Mouse (Mus musculus) intestine, postnatal 0 days (tissue): ENCODE measurements around the gene Elmo1. TPM values are rescaled to one million over a fixed set of nuclear protein-coding genes. Genes with fewer than 3 reads are reported as not detected.

Source experiments
- ATAC-seq: fragments of 200-750 bp; cut with Nextera tagmentation; 2 replicates; pipeline ENCODE4 v1.8.0; 2017; ENCODE audit warnings: mild to moderate bottlenecking, moderate TSS enrichment, moderate library complexity
- H3K27ac ChIP-seq: fragments of 300-500 bp; sonication (generic); 2 replicates; pipeline ENCODE4 v1.5.1; 2014; ENCODE audit warnings: mild to moderate bottlenecking, low read depth, low read length, moderate library complexity
- H3K27me3 ChIP-seq: fragments of 300-500 bp; sonication (generic); replicated peaks from 2 replicates; pipeline ENCODE4 v1.6.1; 2014; ENCODE audit warnings: low read length, mixed read lengths; ENCODE audit not compliant: control insufficient read depth, insufficient read depth
- H3K36me3 ChIP-seq: fragments of 300-500 bp; sonication (generic); 2 replicates; pipeline ENCODE4 v1.6.1; 2014; ENCODE audit warnings: mild to moderate bottlenecking, moderate library complexity; ENCODE audit not compliant: control insufficient read depth, insufficient read depth
- H3K4me1 ChIP-seq: fragments of 300-500 bp; sonication (generic); replicated peaks from 2 replicates; pipeline ENCODE4 v1.6.1; 2014; ENCODE audit warnings: antibody characterized with exemption, low read length, mixed read lengths; ENCODE audit not compliant: control insufficient read depth, insufficient read depth
- H3K4me2 ChIP-seq: fragments of 300-500 bp; sonication (generic); replicated peaks from 2 replicates; pipeline ENCODE4 v1.6.1; 2014; ENCODE audit warnings: low read depth, mild to moderate bottlenecking, moderate library complexity
- H3K4me3 ChIP-seq: fragments of 300-500 bp; sonication (generic); 2 replicates; pipeline ENCODE4 v1.5.1; 2014; ENCODE audit warnings: low read depth, low read length
- H3K9ac ChIP-seq: fragments of 300-500 bp; sonication (generic); 2 replicates; pipeline ENCODE4 v1.6.1; 2014; ENCODE audit warnings: mild to moderate bottlenecking, low read depth, low read length
- H3K9me3 ChIP-seq: fragments of 300-500 bp; sonication (generic); 2 replicates; pipeline ENCODE4 v1.6.1; 2016; ENCODE audit warnings: mixed run types; ENCODE audit not compliant: control insufficient read depth
- CTCF ChIP-seq: sonication (generic); IDR thresholded peaks from 2 replicates; pipeline ENCODE4 v1.5.1; 2016; ENCODE audit warnings: low read depth, mild to moderate bottlenecking, control low read depth, antibody characterized with exemption, moderate library complexity
- WGBS: fragments of 180-500 bp; shearing (Covaris S2); extraction: QIAGEN DNeasy Blood & Tissue Kit; methylation state at CpG from one replicate; pipeline ENCODE4 v1.1.7; 2014; 5-methylcytosine and 5-hydroxymethylcytosine counted together
- polyA plus RNA-seq: library from polyadenylated mRNA; unstranded; fragments of >200 nt; fragmentation: Nextera tagmentation; extraction: Ambion mirVana; gene quantifications from 2 replicates; pipeline ENCODE4 v1.2.1, GENCODE M21; 2015

Elmo1 gene
- polyA plus RNA-seq, 1 experiment from 2014 or later, result 8.2 TPM

DNA sequence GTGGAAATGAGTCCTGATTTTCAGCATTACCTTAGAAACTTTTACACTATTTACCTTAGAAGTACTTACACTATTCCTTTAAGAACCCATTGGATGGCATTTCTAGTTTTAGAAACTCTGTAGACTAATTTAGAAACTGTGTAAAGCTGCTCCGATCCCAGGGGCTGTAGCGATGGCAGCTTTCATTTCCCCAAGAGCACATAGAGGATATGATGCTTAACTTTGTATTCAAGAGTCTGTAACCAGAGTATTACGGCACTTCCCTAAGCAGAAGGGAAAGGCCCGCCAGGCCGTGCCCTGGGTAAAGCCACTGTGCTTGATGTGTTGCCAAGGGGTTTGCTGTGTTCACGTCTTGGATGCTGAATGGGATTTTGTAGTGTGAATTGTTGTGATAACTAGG is 222.9 kb downstream of the Elmo1 start:
- no peak overlapping the region for H3K27ac ChIP-seq
- no peak overlapping the region for H3K9ac ChIP-seq
- ATAC-seq, result no peak
- no peak for TF ChIP-seq CTCF
- no peaks in the 10 kb centered on the region for H3K9me3 ChIP-seq
- no peaks in the 10 kb centered on the region for H3K27me3 ChIP-seq
- no peak overlapping the region for H3K4me3 ChIP-seq
- H3K36me3 ChIP-seq, result no peaks in the 10 kb centered on the region
- no peak overlapping the region for H3K4me2 ChIP-seq
- H3K4me1 ChIP-seq, result no peaks in the 10 kb centered on the region
- 90% methylated on average over 6 of the region's 6 CpGs for WGBS

DNA sequence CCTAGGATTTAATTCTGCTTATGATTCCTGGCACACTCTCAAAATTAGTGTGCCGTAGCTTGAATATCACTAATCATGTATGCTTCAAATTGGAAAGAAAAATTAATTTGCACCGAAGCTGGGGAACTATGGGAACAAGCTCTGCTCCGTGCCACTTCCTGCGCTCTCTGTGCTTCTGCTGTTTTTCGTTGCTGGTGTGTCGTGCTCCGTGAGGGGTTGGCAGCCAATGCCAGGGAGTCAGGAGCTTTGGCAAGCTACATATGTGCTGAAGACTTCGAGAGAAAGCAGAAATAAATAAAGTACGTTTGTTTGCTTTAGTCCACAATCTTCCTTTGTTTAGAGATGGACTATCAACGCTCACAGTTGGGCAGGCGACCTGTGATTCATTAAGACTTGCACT is 225.7 kb downstream of the Elmo1 start:
- H3K9me3 ChIP-seq, result no peaks in the 10 kb centered on the region
- TF ChIP-seq CTCF, result no peak
- H3K4me2 ChIP-seq, result no peak overlapping the region
- 83% methylated on average over 11 of the region's 11 CpGs for WGBS
- H3K36me3 ChIP-seq, result no peaks in the 10 kb centered on the region
- H3K9ac ChIP-seq, result no peak overlapping the region
- no peak overlapping the region for H3K4me3 ChIP-seq
- H3K27me3 ChIP-seq, result no peaks in the 10 kb centered on the region
- no peak overlapping the region for H3K27ac ChIP-seq
- H3K4me1 ChIP-seq, result no peaks in the 10 kb centered on the region
- ATAC-seq, result no peak

DNA sequence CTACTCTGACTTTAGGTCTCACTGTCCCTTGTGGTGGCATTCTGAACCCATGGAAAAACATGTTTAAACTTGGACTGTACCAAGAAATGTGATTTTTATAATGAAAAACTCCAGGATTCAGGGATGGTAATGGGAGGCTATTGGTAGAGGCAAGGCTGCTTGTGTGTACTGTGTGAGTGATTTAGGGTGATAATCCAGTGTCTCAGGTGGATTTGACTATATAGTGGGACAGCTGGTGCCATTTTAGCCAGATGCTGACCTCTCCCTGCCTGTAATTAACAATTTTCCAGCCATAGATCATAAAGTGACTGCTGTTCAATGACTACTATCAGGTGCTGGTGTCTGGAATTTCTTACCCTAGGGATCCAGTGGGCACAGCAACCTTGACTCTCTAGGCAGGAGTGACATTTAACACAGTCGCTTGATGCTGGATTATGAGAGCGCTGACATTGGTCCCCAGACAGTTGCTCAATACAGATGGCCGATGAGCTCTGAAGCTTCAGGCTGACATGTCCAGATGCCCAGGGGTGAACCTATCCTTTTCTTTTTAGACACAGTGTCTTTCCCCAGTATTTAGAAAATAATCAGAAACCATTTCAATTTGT is 228.3 kb downstream of the Elmo1 start:
- H3K27me3 ChIP-seq, result no peaks in the 10 kb centered on the region
- WGBS, result 93% methylated on average over 3 of the region's 3 CpGs
- H3K9me3 ChIP-seq, result no peaks in the 10 kb centered on the region
- H3K4me1 ChIP-seq, result no peaks in the 10 kb centered on the region
- H3K4me2 ChIP-seq, result no peak overlapping the region
- no peak overlapping the region for H3K4me3 ChIP-seq
- H3K9ac ChIP-seq, result no peak overlapping the region
- H3K36me3 ChIP-seq, result peaks cover 3% of the 10 kb centered on the region; the same call in 1 of the 2 replicates
- no peak for ATAC-seq
- TF ChIP-seq CTCF, result no peak
- no peak overlapping the region for H3K27ac ChIP-seq

DNA sequence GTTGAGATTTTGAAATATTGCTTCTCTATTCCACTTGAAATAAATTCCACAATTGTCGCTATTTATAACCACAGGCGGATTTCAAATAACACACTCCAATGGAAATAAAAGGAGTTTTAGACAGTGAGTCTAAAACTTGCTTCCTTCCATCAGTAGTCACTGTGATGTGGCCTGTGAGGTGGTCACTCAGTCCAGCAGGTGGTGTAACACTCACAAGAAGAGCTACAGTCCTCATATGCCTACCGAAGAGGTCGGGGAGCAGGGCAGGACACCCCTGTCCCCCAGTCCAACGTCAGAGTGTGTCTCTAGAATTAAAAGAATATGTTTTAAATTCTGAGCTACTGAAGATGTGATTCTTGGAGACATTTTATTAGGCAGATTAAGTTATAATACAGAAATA is 229.8 kb downstream of the Elmo1 start:
- no peak for ATAC-seq
- WGBS, result 85% methylated on average over 5 of the region's 5 CpGs
- Histone ChIP-seq H3K36me3 (peaks cover 3% of the 10 kb centered on the region; the same call in 1 of the 2 replicates), H3K27me3 (no peaks in the 10 kb centered on the region), H3K4me3 (no peak overlapping the region), H3K9me3 (no peaks in the 10 kb centered on the region), H3K27ac (no peak overlapping the region), H3K4me2 (no peak overlapping the region), H3K9ac (no peak overlapping the region), H3K4me1 (no peaks in the 10 kb centered on the region)
- peak; percentile 39 for TF ChIP-seq CTCF

DNA sequence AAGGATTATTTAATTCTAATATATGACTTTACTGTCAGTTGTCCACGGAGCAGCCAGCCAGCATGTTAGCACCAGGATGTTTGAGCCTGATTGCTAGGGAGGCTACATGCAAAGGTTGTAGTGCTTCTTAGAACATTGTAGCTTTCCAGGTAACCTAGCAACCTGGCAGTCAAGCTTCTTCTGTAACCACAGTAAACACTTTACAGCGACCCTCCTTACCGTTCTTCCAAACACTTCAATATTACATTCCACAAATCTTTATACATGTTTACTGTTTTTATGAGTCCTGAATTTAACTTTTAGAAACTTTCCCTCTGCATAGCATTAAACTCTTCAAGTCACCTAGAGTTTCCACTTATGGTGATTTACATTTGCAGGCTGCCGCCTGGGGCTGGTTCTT is 233.1 kb downstream of the Elmo1 start:
- H3K27me3 ChIP-seq, result no peaks in the 10 kb centered on the region
- H3K4me2 ChIP-seq, result no peak overlapping the region
- H3K36me3 ChIP-seq, result peaks cover 3% of the 10 kb centered on the region; the same call in 1 of the 2 replicates
- no peaks in the 10 kb centered on the region for H3K4me1 ChIP-seq
- no peak for TF ChIP-seq CTCF
- WGBS, result 70% methylated on average over 4 of the region's 4 CpGs
- ATAC-seq, result no peak
- H3K4me3 ChIP-seq, result no peak overlapping the region
- H3K9me3 ChIP-seq, result no peaks in the 10 kb centered on the region
- no peak overlapping the region for H3K27ac ChIP-seq
- no peak overlapping the region for H3K9ac ChIP-seq

DNA sequence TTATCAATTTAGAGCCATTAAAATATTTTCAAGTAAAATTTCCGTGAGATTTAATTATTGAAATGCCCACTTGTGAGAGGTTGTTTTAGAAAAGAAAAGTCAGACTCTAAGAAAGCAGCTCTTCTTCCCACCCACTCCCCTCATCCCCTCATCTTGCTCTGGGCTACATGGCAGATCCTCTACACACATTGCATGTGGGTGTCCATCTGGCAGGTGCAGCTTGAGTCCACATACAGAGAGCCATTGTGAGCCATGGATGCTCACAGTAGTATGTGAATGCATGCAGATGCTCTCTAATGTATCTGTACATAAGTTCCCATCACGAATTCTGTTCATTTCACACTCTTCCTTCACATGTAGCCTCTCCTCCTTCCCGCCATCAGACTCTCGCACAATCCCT is 236.7 kb downstream of the Elmo1 start:
- TF ChIP-seq CTCF, result no peak
- no peak for ATAC-seq

DNA sequence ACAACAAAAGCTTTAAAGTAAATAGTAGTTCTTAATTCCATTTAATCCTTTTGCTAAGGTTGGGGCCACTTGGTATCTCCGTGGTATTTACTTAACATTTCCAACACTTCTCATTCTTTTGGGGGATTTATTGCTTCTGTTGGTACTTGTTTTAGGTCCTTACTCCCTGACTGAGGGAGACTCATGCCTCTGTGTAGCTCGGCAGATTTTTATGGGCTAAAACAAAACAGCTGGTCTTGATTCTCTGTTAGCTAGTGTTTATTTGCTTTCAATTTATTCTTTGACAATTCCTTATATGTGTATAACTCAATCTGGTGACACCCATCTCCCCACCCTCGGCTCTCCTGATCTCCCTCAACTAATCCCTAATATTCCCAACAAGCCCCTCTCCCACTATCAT is 237.6 kb downstream of the Elmo1 start:
- Histone ChIP-seq H3K9ac (no peak overlapping the region), H3K4me2 (no peak overlapping the region), H3K36me3 (no peaks in the 10 kb centered on the region), H3K27ac (no peak overlapping the region), H3K9me3 (no peaks in the 10 kb centered on the region), H3K27me3 (no peaks in the 10 kb centered on the region), H3K4me3 (no peak overlapping the region), H3K4me1 (no peaks in the 10 kb centered on the region)
- TF ChIP-seq CTCF, result no peak
- no peak for ATAC-seq
- WGBS, result 42% methylated on average over 3 of the region's 3 CpGs

More for the DNA sequence above, 236.7 kb downstream of the Elmo1 start:
- H3K9me3 ChIP-seq, result no peaks in the 10 kb centered on the region
- H3K36me3 ChIP-seq, result 0 out of 2 replicates have a peak, but pooled peaks cover 2% of the 10 kb centered on the region
- H3K4me2 ChIP-seq, result no peak overlapping the region
- H3K27me3 ChIP-seq, result no peaks in the 10 kb centered on the region
- WGBS, result 91% methylated on average over 4 of the region's 4 CpGs
- H3K4me1 ChIP-seq, result no peaks in the 10 kb centered on the region
- no peak overlapping the region for H3K27ac ChIP-seq
- H3K9ac ChIP-seq, result no peak overlapping the region
- no peak overlapping the region for H3K4me3 ChIP-seq
